Mouse (Mus musculus) CH12.LX (cell line): ENCODE results near the gene Klhl11. TPM values are rescaled to one million over a fixed set of nuclear protein-coding genes. Genes with fewer than 3 reads are reported as not detected.

Experiments
- DNase-seq: peaks from one replicate; pipeline ENCODE4 v3.0.0-alpha.2; 2013; ENCODE audit errors: extremely low read depth
- H3K27ac ChIP-seq: 2 replicates; pipeline ENCODE4 v1.5.1; 2012; ENCODE audit warnings: low read depth, mild to moderate bottlenecking, control low read depth, moderate library complexity; ENCODE audit not compliant: insufficient read depth
- H3K27me3 ChIP-seq: replicated peaks from 2 replicates; pipeline ENCODE3; 2012; ENCODE audit warnings: inconsistent platforms
- H3K36me3 ChIP-seq, 2 experiments: replicated peaks in 1 of 2; 2 replicates each; pipeline versions ENCODE3 to v1.6.1; 2012; ENCODE audit warnings: inconsistent platforms in 1 of 2, low read length in 1 of 2, mild to moderate bottlenecking in 1 of 2, mixed read lengths in 1 of 2, moderate library complexity in 1 of 2; ENCODE audit not compliant: control insufficient read depth in 1 of 2, insufficient read depth in 1 of 2
- H3K4me1 ChIP-seq, 2 experiments: 2 replicates each; pipeline ENCODE4 v1.6.1; 2012; ENCODE audit warnings: inconsistent platforms in 1 of 2, moderate library complexity in 1 of 2; ENCODE audit not compliant: insufficient read depth in 2 of 2, control insufficient read depth in 1 of 2
- H3K4me2 ChIP-seq: 2 replicates; pipeline ENCODE4 v1.6.1; 2012; ENCODE audit warnings: low read depth, mild to moderate bottlenecking, control low read depth; ENCODE audit not compliant: poor library complexity, insufficient read depth, severe bottlenecking
- H3K4me3 ChIP-seq, 3 experiments: fragments of 150-350 bp in 1 of 3; sonication (generic) in 1 of 3; replicated peaks in 1 of 3; 2 replicates each; pipeline versions ENCODE3 to v1.5.1; 2011 to 2012; ENCODE audit warnings: low read depth in 2 of 3, low read length in 2 of 3, mild to moderate bottlenecking in 2 of 3, moderate library complexity in 2 of 3, control low read depth in 1 of 3, improper control_type of control experiment in 1 of 3, inconsistent platforms in 1 of 3, mixed read lengths in 1 of 3; ENCODE audit not compliant: poor library complexity in 1 of 3
- H3K79me2 ChIP-seq: replicated peaks from 2 replicates; pipeline ENCODE4 v1.6.1; 2012; ENCODE audit warnings: mild to moderate bottlenecking, moderate library complexity; ENCODE audit not compliant: control insufficient read depth, poor library complexity, insufficient read depth, severe bottlenecking; ENCODE audit errors: extremely low read depth
- H3K9ac ChIP-seq: 2 replicates; pipeline ENCODE4 v1.6.1; 2012; ENCODE audit warnings: low read depth, mild to moderate bottlenecking, control low read depth, moderate library complexity; ENCODE audit not compliant: insufficient read depth
- H3K9me3 ChIP-seq: replicated peaks from 2 replicates; pipeline ENCODE3; 2012; ENCODE audit warnings: low read length, inconsistent platforms, mixed read lengths
- BHLHE40 ChIP-seq: IDR thresholded peaks from 2 replicates; pipeline ENCODE4 v1.6.1; 2011; ENCODE audit warnings: mild to moderate bottlenecking, low read depth, low read length, improper control_type of control experiment
- CTCF ChIP-seq, 2 experiments: IDR thresholded peaks in 1 of 2; conservative IDR thresholded peaks in 1 of 2; 2 replicates each; pipeline ENCODE4 v1.5.1; 2011 to 2012; ENCODE audit warnings: low read depth in 2 of 2, low read length in 2 of 2, improper control_type of control experiment in 1 of 2, inconsistent platforms in 1 of 2, mild to moderate bottlenecking in 1 of 2, moderate library complexity in 1 of 2
- E2F4 ChIP-seq: IDR thresholded peaks from 2 replicates; pipeline ENCODE4 v1.6.1; 2011; ENCODE audit warnings: low read depth, low read length, improper control_type of control experiment; ENCODE audit not compliant: insufficient replicate concordance
- GABPA ChIP-seq: IDR thresholded peaks from 2 replicates; pipeline ENCODE4 v1.6.1; 2012; ENCODE audit warnings: low read depth, low read length, improper control_type of control experiment, inconsistent platforms; ENCODE audit not compliant: insufficient replicate concordance
- JUND ChIP-seq: conservative IDR thresholded peaks from 2 replicates; pipeline ENCODE4 v1.6.1; 2011; ENCODE audit warnings: low read depth, low read length, improper control_type of control experiment
- KAT2A ChIP-seq: IDR thresholded peaks from 2 replicates; pipeline ENCODE4 v1.6.1; 2012; ENCODE audit warnings: low read length, improper control_type of control experiment, inconsistent platforms; ENCODE audit not compliant: insufficient replicate concordance
- MAFK ChIP-seq: IDR thresholded peaks from 2 replicates; pipeline ENCODE4 v1.6.1; 2011; ENCODE audit warnings: low read length, improper control_type of control experiment; ENCODE audit not compliant: insufficient replicate concordance
- MAX ChIP-seq: IDR thresholded peaks from 2 replicates; pipeline ENCODE4 v1.6.1; 2011; ENCODE audit warnings: low read length, improper control_type of control experiment
- MEF2A ChIP-seq: IDR thresholded peaks from 2 replicates; pipeline ENCODE4 v1.6.1; 2014; ENCODE audit warnings: low read depth, mild to moderate bottlenecking, inconsistent platforms, low read length, improper control_type of control experiment, borderline replicate concordance
- MYC ChIP-seq: IDR thresholded peaks from 2 replicates; pipeline ENCODE4 v1.6.1; 2011; ENCODE audit warnings: low read depth, mild to moderate bottlenecking, improper control_type of control experiment, low read length
- NELFE ChIP-seq: IDR thresholded peaks from 2 replicates; pipeline ENCODE4 v1.6.1; 2011; ENCODE audit warnings: low read depth, low read length, improper control_type of control experiment
- NRF1 ChIP-seq: IDR thresholded peaks from 2 replicates; pipeline ENCODE4 v1.6.1; 2014; ENCODE audit warnings: low read depth, mild to moderate bottlenecking, inconsistent platforms, low read length, improper control_type of control experiment, moderate library complexity
- PAX5 ChIP-seq: IDR thresholded peaks from 2 replicates; pipeline ENCODE4 v1.6.1; 2012; ENCODE audit warnings: low read length, inconsistent platforms, mixed read lengths
- POLR2A ChIP-seq: IDR thresholded peaks from 2 replicates; pipeline ENCODE4 v1.6.1; 2011; ENCODE audit warnings: low read depth, mild to moderate bottlenecking, improper control_type of control experiment, low read length
- POLR2AphosphoS2 ChIP-seq: IDR thresholded peaks from 2 replicates; pipeline ENCODE4 v1.6.1; 2011; ENCODE audit warnings: low read depth, low read length, improper control_type of control experiment
- RAD21 ChIP-seq: IDR thresholded peaks from 2 replicates; pipeline ENCODE4 v1.6.1; 2011; ENCODE audit warnings: low read depth, mild to moderate bottlenecking, low read length, improper control_type of control experiment, moderate library complexity
- RCOR1 ChIP-seq: conservative IDR thresholded peaks from 2 replicates; pipeline ENCODE4 v1.6.1; 2012; ENCODE audit warnings: low read depth, mild to moderate bottlenecking, inconsistent platforms, low read length, improper control_type of control experiment
- SIN3A ChIP-seq: IDR thresholded peaks from 2 replicates; pipeline ENCODE4 v1.6.1; 2012; ENCODE audit warnings: low read length, improper control_type of control experiment, inconsistent platforms
- SMC3 ChIP-seq: IDR thresholded peaks from 2 replicates; pipeline ENCODE4 v1.6.1; 2011; ENCODE audit warnings: low read depth, low read length, improper control_type of control experiment
- UBTF ChIP-seq: IDR thresholded peaks from 2 replicates; pipeline ENCODE4 v1.6.1; 2012; ENCODE audit warnings: low read depth, mild to moderate bottlenecking, inconsistent platforms, low read length, improper control_type of control experiment, moderate library complexity
- USF1 ChIP-seq: IDR thresholded peaks from 2 replicates; pipeline ENCODE4 v1.6.1; 2014; ENCODE audit warnings: low read depth, mild to moderate bottlenecking, inconsistent platforms, low read length, improper control_type of control experiment
- ZC3H11A ChIP-seq: IDR thresholded peaks from 2 replicates; pipeline ENCODE4 v1.6.1; 2012; ENCODE audit warnings: low read depth, mild to moderate bottlenecking, inconsistent platforms, low read length, improper control_type of control experiment
- ZMIZ1 ChIP-seq: IDR thresholded peaks from 2 replicates; pipeline ENCODE4 v1.6.1; 2012; ENCODE audit warnings: low read depth, mild to moderate bottlenecking, inconsistent platforms, low read length, improper control_type of control experiment
- ZNF384 ChIP-seq: IDR thresholded peaks from 2 replicates; pipeline ENCODE4 v1.6.1; 2012; ENCODE audit warnings: low read depth, low read length, improper control_type of control experiment, inconsistent platforms
- dilution Hi-C: fragments of 300-500 bp; cut with MboI; formaldehyde crosslinking; loops from 2 replicates; pipeline ENCODE4 v1.14.3; 2020; ENCODE audit warnings: low sequenced_read_pairs; ENCODE audit not compliant: extremely low pct_unique_long_range_greater_than_20kb, extremely low pct_ligation_motif_present
- in situ Hi-C: fragments of 300-500 bp; cut with MboI; formaldehyde crosslinking; loops from 3 replicates; pipeline ENCODE4 v1.14.3; 2019; ENCODE audit warnings: low sequenced_read_pairs, low pct_ligation_motif_present, low pct_unique_long_range_greater_than_20kb, mixed read lengths
- polyA plus RNA-seq: library from polyadenylated mRNA; unstranded; fragments of >175 nt; gene quantifications from 2 replicates; pipeline ENCODE4 v1.2.1, GENCODE M21; 2012; ENCODE audit warnings: low read depth; ENCODE audit not compliant: insufficient read length
- total RNA-seq, 2 experiments: library from RNA; depleted of rRNA; stranded (reverse); fragments of 300-350 nt in 1 of 2; fragments of >200 nt in 1 of 2; gene quantifications; 2 replicates each; pipeline ENCODE4 v1.2.3; 2012 to 2014

The Klhl11 gene
- total and polyA plus RNA-seq, 3 experiments, result 9.8 to 19.5 (median 12.8) TPM

DNA sequence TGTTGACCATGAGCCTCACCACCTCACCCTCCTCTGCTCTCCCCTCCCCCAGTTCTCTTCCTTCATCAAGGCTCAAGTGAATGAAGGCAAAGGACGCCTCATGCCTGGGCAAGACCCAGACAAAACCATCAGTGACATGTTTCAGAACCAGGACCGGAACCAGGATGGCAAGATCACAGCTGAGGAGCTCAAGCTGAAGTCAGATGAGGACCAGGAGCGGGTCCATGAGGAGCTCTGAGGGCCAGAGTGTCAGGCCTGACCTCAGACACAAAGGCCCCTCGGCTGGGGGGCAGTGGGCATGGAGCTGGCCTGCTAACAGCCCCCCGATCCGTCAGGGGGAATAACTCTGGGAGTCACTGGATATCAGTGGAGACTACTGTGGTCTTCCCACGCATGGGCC, 48.7 kb downstream of the Klhl11 start:
- in situ Hi-C loops, result loop anchor here (5.0 kb wide), 1 partner anchor 283 kb away; no protein-coding TSS in a partner anchor
- dilution Hi-C loops, result no loop called here
- no peak overlapping the region for H3K4me2 ChIP-seq

DNA sequence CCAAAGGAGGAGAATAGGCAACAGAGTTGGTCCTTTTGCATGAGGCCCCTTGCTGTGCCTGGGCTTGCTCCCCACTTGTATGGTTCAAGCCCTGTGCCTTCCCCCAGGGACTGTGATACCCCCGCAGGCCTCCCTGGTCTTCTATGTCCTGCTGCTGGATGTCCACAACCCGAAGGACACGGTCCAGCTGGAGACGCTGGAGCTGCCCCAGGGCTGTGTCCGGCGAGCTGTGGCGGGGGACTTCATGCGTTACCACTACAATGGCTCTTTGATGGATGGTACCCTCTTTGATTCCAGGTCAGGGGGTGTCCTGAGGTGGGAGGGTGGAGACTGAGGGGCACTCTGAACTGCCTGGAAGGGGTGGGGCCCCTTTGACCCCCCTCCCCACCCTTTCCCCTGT, 51.0 kb downstream of the Klhl11 start:
- H3K79me2 ChIP-seq, result no peaks in the 10 kb centered on the region
- H3K27ac ChIP-seq, result no peak overlapping the region
- no peak overlapping the region for H3K4me2 ChIP-seq
- H3K9ac ChIP-seq, result no peak overlapping the region
- H3K4me3 ChIP-seq, result no peak overlapping the region
- in situ Hi-C loops, result loop anchor here (5.0 kb wide), 1 partner anchor 286 kb away; no protein-coding TSS in a partner anchor
- H3K36me3 ChIP-seq, result peaks cover 0 to 3% of the 10 kb centered on the region in 2 experiments
- no peaks in the 10 kb centered on the region for H3K9me3 ChIP-seq
- peaks cover 2 to 10% of the 10 kb centered on the region in 2 experiments; a peak in 2 of 4 replicates for H3K4me1 ChIP-seq
- TF ChIP-seq BHLHE40 (no peak), KAT2A (no peak), NRF1 (no peak), RCOR1 (no peak), USF1 (no peak), E2F4 (no peak), MYC (no peak), UBTF (no peak), NELFE (no peak), RAD21 (no peak), MAX (no peak), GABPA (no peak), JUND (no peak)
- dilution Hi-C loops, result no loop called here
- no peak for DNase-seq
- peaks cover 13% of the 10 kb centered on the region for H3K27me3 ChIP-seq

More for the DNA sequence above, 48.7 kb downstream of the Klhl11 start:
- Histone ChIP-seq H3K4me3 (no peak overlapping the region), H3K27me3 (peaks cover 4% of the 10 kb centered on the region), H3K36me3 (peaks cover 0 to 12% of the 10 kb centered on the region in 2 experiments), H3K79me2 (no peaks in the 10 kb centered on the region), H3K4me1 (peaks cover 2 to 10% of the 10 kb centered on the region in 2 experiments; a peak in 2 of 4 replicates), H3K27ac (no peak overlapping the region), H3K9ac (no peak overlapping the region), H3K9me3 (no peaks in the 10 kb centered on the region)
- no peak for DNase-seq
- TF ChIP-seq MEF2A (no peak), NELFE (no peak), MAFK (no peak), JUND (no peak), POLR2AphosphoS2 (no peak), POLR2A (no peak), PAX5 (no peak), UBTF (no peak), ZNF384 (no peak), ZMIZ1 (no peak), SIN3A (no peak), E2F4 (no peak), SMC3 (no peak), MAX (no peak), CTCF (conservative IDR thresholded peaks at IDR 0.05 in 1 of 2, IDR thresholded peaks at IDR 0.05 in 1 of 2; ENCODE audit: low read depth in 2 of 2, low read length in 2 of 2) (no peak), ZC3H11A (no peak)
